Mouse (Mus musculus) G1E-ER4 (cell line): ENCODE results near the gene Ift43. TPM values are rescaled to one million over a fixed set of nuclear protein-coding genes. Genes with fewer than 3 reads are reported as not detected.

Experiments used
- GATA1 ChIP-seq: IDR thresholded peaks from one replicate; pipeline ENCODE4 v1.8.0; 2012; ENCODE audit warnings: low read length, inconsistent platforms
- polyA plus RNA-seq: library from polyadenylated mRNA; stranded (reverse); fragments of >175 nt; gene quantifications from 2 replicates; pipeline ENCODE4 v1.2.3, GENCODE M21; 2012

Ift43 gene
- polyA plus RNA-seq, 1 experiment: 0.16 TPM

DNA sequence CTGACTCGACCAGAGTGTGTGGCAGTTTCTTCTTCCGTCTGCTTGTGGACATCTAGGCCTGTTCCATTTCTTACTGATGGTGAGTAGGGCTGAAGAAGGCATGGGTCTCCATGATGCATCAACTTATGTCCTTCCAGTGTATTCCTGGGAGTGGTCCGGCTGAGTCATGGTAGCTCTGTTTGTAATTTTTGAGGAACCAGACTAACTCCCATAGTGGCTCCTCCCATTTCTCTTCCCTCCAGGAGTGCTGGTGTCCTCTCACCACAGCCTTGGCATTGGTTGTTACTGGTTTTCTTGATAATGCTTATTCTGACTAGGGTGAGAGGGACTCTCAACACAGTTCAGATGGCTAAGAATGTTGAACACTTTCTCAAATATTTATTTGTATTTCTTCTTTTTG, 63.9 kb downstream of the Ift43 start:
- TF ChIP-seq GATA1: no peak

DNA sequence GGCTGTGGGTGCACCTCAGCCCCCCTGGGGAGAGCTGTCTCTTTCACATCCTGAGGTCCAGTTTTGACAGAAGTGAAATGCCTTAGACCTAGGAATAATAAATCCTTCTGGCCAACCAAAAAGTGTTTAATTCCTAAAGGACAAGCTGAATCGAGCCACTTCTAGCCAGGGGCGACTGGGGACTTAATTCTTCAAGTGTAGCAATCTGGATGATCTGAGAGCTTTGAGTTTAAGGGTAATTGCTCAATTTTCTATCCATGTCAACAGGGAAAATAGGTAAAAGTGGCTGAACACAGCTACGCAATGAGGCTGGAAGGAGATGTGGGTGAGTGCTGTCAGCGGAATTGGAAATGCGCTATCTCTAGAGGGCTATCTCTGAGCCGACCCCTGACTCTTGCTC, 65.9 kb downstream of the Ift43 start:
- no peak for TF ChIP-seq GATA1

- no peak for TF ChIP-seq GATA1
Measured at GRCm38 (mm10) chr12:86149087-86149486, 66.7 kb downstream of the Ift43 start.

- no peak for TF ChIP-seq GATA1
Measured at GRCm38 (mm10) chr12:86151941-86152340, 69.6 kb downstream of the Ift43 start.

GRCm38 (mm10) chr12:86153213-86153957, 71.0 kb downstream of the Ift43 start:
- no peak for TF ChIP-seq GATA1

DNA sequence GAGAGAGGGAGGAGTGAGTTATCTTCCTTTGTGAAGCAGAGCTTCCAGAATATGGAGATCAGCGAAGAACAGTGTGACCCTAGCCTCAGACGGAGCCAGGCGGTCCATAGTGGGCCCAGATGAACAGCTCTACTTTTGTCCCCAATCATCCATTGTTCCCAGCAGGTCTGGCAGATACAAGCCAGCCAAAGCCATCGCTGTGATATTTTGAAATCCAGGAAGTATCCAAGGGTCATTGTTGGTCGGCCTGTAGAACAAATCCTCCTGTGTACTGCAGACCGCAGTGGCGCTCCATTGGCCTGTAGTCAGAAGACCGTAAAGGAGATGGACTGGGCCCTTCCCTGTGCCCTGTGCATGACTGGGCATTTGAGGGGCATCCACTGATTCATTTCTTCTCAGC, 72.8 kb downstream of the Ift43 start:
- TF ChIP-seq GATA1: no peak

- no peak for TF ChIP-seq GATA1
Measured at GRCm38 (mm10) chr12:86157166-86157565, 74.8 kb downstream of the Ift43 start.

GRCm38 (mm10) chr12:86157894-86158444, 75.6 kb downstream of the Ift43 start:
- no peak for TF ChIP-seq GATA1

DNA sequence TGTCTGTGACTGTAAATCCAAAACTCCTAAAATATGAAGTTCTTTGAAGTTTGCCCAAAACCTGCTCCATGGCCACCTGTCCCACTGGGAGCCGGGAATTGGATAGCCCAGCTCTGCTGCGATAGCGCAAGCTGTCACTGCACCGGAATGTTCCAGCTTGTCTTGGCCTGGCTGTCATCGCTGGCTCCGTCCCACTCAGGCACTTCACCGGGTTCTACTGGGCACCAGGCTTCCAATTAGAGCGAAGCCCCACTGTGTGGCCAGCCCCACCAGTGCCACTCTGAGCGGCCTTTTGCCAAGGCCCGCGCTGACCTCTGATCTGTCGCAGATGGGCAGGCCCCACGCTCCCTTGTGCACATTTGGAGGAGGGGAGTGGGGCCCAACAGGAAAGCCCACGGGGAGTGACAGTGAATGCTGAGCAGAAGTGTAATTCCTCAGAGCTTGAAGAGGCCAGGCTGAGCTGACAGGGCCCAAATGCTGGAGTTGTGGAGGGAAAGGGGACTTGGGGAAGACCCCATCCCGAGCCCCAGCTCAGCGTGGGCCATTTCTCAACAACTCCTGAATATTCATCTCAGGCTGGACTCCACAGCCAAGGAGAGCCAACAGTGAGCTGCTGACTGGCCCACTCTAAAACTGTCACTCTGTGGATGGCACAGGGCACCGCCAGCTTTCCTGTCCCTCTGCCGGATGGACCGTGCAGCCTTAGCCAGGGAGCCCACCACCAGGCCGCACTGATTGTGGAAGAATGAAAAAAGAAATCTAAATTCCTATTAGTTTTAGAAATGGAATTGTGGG, 76.5 kb downstream of the Ift43 start:
- TF ChIP-seq GATA1: no peak

- no peak for TF ChIP-seq GATA1
Measured at GRCm38 (mm10) chr12:86161436-86161835, 79.1 kb downstream of the Ift43 start.

- no peak for TF ChIP-seq GATA1
Measured at GRCm38 (mm10) chr12:86161942-86162341, 79.6 kb downstream of the Ift43 start.

DNA sequence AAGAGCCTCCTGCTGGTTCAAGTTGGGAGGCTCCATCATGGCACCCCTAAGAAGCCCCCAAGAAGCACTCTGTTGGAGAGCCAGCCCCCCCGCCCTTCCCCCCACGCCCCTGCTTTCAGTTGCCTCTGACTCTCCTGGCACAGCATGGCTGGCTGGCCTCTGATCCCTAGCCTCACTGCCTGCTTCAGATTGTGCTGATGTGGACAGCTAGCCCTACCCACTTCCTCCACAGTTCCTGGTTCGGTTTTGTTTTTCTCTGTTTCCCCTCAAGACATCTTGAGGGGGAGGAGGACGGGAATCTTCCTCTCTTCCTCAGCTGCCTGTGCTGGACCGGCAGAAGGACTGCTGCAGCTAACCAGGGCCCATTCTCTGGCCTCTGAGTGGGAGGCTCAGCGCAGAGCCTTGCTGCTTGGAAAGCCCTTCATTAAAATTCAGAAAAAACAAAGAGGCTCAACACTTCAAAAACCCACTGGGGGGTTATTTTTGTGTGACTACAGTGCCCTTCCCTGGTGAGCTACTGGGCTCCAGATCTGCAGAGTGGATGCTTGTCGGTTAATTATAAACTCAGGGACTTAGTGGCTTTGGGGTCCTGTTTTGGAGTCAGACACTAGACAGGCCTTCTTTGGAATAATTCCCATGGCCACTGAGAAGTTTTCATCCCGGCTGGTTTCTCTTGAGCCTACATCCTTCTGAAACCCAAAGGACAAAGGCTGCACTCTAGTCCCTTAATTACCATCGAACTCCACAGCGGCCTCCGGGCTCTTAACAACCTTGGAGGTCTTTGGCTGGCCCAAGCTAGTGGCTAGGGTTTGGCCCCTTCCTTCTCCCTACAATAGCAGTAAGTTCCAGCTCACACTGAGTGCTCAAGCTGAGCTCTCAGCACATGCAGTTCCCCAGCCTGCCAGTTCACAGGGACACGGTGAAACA, 80.8 kb downstream of the Ift43 start:
- no peak for TF ChIP-seq GATA1

DNA sequence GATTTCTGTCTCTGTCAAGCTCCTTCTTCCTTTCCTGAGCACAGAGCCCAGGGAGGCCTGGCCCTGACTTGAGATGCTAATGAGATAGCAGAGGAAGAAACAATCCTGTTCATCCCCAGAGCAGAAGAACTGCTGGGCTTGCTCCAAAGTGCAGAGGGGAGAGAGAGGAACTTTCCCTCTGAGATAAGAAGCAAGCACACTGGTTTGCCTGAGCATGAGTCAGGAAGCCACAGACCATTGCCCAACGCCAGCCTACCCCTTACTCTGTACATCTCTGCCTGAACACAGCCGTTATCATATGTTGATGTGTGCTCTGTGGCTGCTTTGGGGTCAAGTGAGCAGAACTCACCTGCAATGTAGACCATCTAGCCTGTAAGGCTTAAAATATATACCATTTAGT, 83.9 kb downstream of the Ift43 start:
- no peak for TF ChIP-seq GATA1

GRCm38 (mm10) chr12:86167075-86167474, 84.7 kb downstream of the Ift43 start:
- TF ChIP-seq GATA1: no peak

GRCm38 (mm10) chr12:86168712-86169111, 86.4 kb downstream of the Ift43 start:
- TF ChIP-seq GATA1: no peak
